Mouse (Mus musculus) erythroblast, embryonic 14.5 days (primary cell): Measurements from ENCODE around the gene Tmem258. TPM values are rescaled to one million over a fixed set of nuclear protein-coding genes. Genes with fewer than 3 reads are reported as not detected.
A peak's percentile ranks its signal among the peaks of the same experiment; 100 is the strongest.
"Not testable (repeated sequence)": the region's sequence is repeated elsewhere in the genome, so short reads cannot be mapped to it uniquely, and the experiment has no call there.

Source experiments
- H3K27me3 ChIP-seq: 2 replicates; pipeline ENCODE4 v1.6.1; 2012; ENCODE audit warnings: inconsistent platforms; ENCODE audit not compliant: control insufficient read depth
- H3K36me3 ChIP-seq: 2 replicates; pipeline ENCODE4 v1.6.1; 2012; ENCODE audit warnings: mild to moderate bottlenecking, inconsistent platforms; ENCODE audit not compliant: control insufficient read depth
- H3K4me1 ChIP-seq: 2 replicates; pipeline ENCODE4 v1.6.1; 2012; ENCODE audit warnings: inconsistent platforms; ENCODE audit not compliant: control insufficient read depth
- H3K4me3 ChIP-seq: replicated peaks from 2 replicates; pipeline ENCODE3; 2012; ENCODE audit warnings: moderate library complexity, mild to moderate bottlenecking, inconsistent platforms
- H3K9me3 ChIP-seq: 2 replicates; pipeline ENCODE4 v1.6.1; 2012; ENCODE audit warnings: low read length, inconsistent platforms, mixed read lengths; ENCODE audit not compliant: control insufficient read depth
- GATA1 ChIP-seq: IDR thresholded peaks from 2 replicates; pipeline ENCODE4 v1.6.1; 2012; ENCODE audit warnings: low read length, inconsistent platforms, mixed read lengths
- TAL1 ChIP-seq: IDR thresholded peaks from 3 replicates; pipeline ENCODE4 v1.6.1; 2012; ENCODE audit warnings: low read length, inconsistent platforms, mixed read lengths
- polyA plus RNA-seq: library from polyadenylated mRNA; stranded (reverse); fragments of >175 nt; gene quantifications from 2 replicates; pipeline ENCODE4 v1.2.3, GENCODE M21; 2012

Tmem258 gene
- polyA plus RNA-seq = 1.6 and 2.2 TPM in 2 replicates

DNA sequence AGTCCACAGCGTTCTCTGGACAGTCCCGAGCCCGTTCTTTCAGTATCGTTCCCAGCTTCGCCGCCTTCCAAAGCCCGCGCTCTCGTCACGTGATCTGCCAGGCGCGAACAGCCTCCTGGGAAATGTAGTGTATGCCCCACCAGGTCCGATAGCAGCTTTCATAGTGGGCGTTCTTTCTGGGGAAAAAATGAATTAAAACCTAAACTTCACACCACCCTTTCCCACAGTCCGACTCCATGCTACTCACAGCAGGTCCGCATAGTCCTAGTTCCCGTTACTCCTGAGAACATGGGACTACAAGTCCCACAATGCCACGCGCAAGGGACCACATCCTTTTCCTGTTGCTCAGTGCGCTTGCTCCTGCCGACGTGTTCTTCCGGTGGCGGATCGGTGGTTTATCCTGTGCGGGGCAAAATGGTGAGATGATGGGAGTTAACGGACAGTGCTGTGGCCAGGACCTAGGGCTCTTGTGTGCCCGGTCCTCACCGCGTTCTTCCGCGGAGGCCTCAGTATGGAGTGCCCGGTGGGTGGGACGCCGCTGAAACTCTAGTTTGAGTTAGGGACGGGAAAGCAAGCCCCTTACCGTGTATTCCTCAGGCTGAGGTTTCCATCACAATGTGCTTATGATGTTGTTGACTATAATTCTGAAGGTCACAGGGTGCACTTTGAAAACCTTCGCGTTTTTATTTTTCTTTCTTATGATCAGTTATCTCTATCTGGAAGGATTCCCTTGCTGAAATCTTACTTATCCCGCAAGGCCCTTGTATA is at the start of gene Tmem258, which contains the start of gene Fen1:
TSS of gene Tmem258 (plus strand) at position 167 of the 768 bp plus-strand sequence.
TSS of gene Fen1 (minus strand) at position 322 of the 768 bp plus-strand sequence.
- no peaks in the 10 kb centered on the region for H3K9me3 ChIP-seq
- H3K4me1 ChIP-seq = peaks cover 55% of the 10 kb centered on the region
- H3K4me3 ChIP-seq = peak within 1 kb of the TSS; percentile 74
- H3K36me3 ChIP-seq = peaks cover 80% of the 10 kb centered on the region
- H3K27me3 ChIP-seq = peaks cover 2% of the 10 kb centered on the region; the same call in 1 of the 2 replicates
- no peak for TF ChIP-seq TAL1
- no peak for TF ChIP-seq GATA1

DNA sequence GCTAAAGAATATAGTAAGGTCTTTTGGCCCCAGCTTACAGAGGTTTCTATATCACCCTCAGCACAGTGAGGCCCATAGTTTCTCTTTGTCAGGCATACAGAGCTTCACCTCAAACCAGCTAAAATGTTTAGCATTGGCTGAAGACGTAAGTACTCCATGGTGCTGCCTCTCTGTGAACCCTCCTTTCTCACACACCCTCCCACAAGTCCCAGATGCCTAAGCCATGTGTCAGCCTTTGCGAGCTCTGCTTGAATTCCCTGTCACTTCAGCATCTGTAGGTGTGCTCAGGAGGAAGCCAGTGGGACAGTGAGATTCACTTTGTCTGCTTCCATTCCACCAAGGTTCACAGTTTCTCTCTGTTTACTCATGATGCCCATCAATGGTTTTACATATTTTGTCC is 46.1 kb upstream of the Tmem258 start:
- H3K4me3 ChIP-seq = no peak overlapping the region
- H3K27me3 ChIP-seq = peaks cover 7% of the 10 kb centered on the region
- H3K36me3 ChIP-seq = no peaks in the 10 kb centered on the region
- TF ChIP-seq TAL1 = no peak
- no peak for TF ChIP-seq GATA1
- H3K9me3 ChIP-seq = peaks cover 7% of the 10 kb centered on the region
- H3K4me1 ChIP-seq = no peaks in the 10 kb centered on the region

DNA sequence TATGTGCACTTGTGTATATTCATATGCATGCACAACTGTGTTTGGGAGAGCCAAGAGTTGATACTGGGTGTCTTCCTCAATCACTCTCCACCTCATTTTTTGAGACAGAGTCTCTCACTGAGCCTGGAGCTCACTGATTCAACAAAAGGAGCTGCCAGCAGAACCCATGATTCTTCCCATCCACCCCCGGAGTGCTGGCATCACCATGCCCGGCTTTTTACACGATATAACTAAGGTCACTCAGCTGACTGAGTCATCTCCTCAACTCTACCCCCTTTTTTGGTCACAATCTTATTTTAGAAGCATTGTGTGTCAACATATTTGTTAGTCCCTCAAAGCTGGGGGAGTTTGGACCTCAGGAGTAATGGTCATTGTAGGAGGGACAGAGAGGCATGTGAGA is 39.9 kb upstream of the Tmem258 start:
- Histone ChIP-seq H3K4me3 (no peak overlapping the region), H3K4me1 (peaks cover 2% of the 10 kb centered on the region), H3K36me3 (no peaks in the 10 kb centered on the region), H3K9me3 (peaks cover 5% of the 10 kb centered on the region), H3K27me3 (no peaks in the 10 kb centered on the region)
- TF ChIP-seq GATA1 = no peak
- no peak for TF ChIP-seq TAL1

DNA sequence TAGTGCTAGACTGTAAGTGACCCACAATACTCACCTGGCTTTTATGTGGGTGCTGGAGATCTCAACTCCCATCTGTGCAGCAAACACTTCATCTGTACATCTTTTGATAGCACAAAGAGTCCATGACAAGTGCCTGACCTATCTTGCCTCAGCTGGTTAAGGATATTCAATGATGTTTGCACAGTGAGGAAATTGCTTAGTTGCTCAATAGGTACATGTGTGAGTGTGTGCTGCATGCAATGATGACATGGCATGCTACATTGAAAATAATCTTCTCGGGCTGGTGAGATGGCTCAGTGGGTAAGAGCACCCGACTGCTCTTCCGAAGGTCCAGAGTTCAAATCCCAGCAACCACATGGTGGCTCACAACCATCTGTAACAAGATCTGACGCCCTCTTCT is 37.9 kb upstream of the Tmem258 start:
- not testable (repeated sequence) for H3K27me3 ChIP-seq, H3K4me3 ChIP-seq, H3K36me3 ChIP-seq, H3K9me3 ChIP-seq
- H3K4me1 ChIP-seq = peaks cover 18% of the 10 kb centered on the region

DNA sequence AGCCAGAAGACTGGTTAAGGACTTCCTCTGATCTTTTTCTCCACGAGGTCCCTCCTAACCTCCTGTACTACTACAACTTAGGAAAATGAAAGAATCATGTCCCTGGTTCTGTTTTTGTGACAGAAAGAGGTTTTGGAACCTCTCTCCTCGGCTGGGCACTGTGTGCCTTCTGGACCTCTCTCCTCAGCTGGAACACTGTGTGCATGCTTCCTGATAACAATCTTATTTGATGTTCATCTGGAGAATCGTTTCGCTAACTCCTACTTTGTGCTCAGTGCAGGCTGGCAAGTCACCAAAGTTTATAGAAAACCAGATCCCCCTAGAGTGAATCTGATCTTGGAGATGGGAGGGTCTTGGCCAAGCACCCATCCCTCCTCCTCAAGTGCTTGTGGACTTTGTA is 36.7 kb upstream of the Tmem258 start:
- Histone ChIP-seq H3K9me3 (peaks cover 5% of the 10 kb centered on the region), H3K4me3 (no peak overlapping the region), H3K4me1 (peaks cover 30% of the 10 kb centered on the region), H3K36me3 (no peaks in the 10 kb centered on the region), H3K27me3 (no peaks in the 10 kb centered on the region)
- TF ChIP-seq GATA1 = no peak
- TF ChIP-seq TAL1 = no peak

DNA sequence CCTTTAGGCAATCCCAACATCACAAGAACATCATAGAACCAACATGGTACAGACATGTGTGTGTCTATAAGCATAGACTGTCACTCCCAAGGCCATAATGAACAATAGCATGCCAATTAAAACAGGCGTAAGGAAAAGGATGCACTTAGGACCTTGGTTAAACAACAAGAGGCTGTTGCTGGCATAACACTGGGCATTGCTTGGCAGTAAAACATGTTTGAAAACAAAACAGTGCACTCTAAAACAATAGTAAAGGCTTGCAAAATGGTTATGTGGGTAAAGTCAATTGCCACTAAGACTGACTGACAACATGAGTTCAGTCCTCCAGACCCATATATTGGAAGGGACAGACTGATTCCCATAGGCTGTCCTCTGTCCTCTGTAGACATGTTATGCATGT is 35.9 kb upstream of the Tmem258 start:
- no peaks in the 10 kb centered on the region for H3K27me3 ChIP-seq
- H3K9me3 ChIP-seq = no peaks in the 10 kb centered on the region
- no peaks in the 10 kb centered on the region for H3K36me3 ChIP-seq
- H3K4me1 ChIP-seq = peaks cover 38% of the 10 kb centered on the region
- H3K4me3 ChIP-seq = no peak overlapping the region
- TF ChIP-seq TAL1 (no peak), GATA1 (no peak)

DNA sequence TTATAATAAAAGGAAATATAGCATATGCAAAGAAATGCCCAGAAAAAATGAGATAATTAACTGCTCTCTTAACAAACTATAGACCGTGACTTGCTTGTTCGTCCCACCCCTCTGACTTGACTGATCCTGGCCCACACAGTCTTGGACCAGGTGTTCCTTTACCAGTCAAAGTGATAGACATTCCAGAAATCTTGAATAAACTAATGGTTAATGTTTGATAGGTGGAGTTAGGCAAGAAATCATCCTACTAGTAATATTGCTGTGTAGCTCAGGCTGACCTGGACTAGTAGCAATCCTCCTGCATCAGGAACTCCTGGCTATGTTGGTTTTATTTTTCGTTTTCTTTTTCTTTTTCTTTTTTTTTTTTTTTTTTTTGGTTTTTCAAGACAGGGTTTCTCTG is 35.4 kb upstream of the Tmem258 start:
- TF ChIP-seq GATA1 (no peak), TAL1 (no peak)
- Histone ChIP-seq H3K4me1 (peaks cover 43% of the 10 kb centered on the region), H3K9me3 (no peaks in the 10 kb centered on the region)

DNA sequence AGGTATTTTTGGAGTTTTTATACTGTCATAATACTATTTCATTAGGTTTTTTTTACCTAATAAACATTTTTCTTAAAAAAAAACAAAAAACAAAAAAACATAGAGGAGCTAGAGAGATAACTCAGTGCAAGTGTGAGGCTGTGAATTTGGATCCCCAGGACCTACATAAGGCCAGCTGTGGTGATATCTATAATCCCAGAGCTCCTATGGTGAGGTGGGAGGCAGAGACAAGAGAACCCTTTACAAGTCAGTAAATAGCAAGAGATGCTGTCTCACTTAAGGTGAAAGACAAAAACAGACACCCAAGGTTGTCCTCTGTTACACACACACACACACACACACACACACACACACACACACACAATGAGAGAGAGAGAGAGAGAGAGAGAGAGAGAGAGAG is 34.6 kb upstream of the Tmem258 start:
- Histone ChIP-seq H3K4me3 (no peak overlapping the region), H3K9me3 (no peaks in the 10 kb centered on the region), H3K4me1 (peaks cover 50% of the 10 kb centered on the region), H3K27me3 (no peaks in the 10 kb centered on the region), H3K36me3 (no peaks in the 10 kb centered on the region)
- TF ChIP-seq GATA1 (no peak), TAL1 (no peak; the same call in 2 of the 3 replicates)

More for the DNA sequence above, 35.4 kb upstream of the Tmem258 start:
- Histone ChIP-seq H3K36me3 (no peaks in the 10 kb centered on the region), H3K27me3 (no peaks in the 10 kb centered on the region), H3K4me3 (no peak overlapping the region)

DNA sequence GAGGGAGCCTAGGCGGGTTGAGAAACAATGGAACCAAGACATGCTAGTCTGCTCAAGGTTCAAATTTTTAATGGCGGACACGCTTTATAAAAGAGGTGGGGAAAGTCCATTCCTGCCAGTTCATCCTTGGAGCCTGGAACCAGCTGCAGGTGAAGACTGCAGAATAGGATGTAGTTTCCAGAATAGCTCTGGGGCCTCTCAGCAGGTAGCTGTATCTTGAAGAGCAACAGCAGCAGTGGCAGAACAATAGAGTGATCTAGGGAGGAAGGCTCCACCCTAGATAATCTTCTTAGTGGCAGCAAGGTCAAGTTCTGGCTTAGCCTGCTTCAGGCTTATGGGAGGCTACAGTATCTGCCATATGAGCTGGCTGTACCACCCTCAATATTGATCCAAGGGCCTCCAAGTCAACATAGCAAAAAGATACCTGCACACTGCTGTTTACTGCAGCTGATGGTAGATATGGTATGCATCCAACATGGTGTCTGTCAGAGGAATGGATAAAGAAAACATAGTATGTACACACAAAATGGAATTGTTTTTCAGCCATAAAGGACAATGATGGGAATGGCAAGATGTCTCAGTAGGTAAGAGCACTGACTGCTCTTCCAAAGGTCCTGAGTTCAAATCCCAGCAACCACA is 34.0 kb upstream of the Tmem258 start:
- not testable (repeated sequence) for H3K9me3 ChIP-seq, H3K27me3 ChIP-seq, H3K36me3 ChIP-seq, H3K4me3 ChIP-seq
- peaks cover 56% of the 10 kb centered on the region for H3K4me1 ChIP-seq
